Mouse (Mus musculus) adrenal gland, adult 18-20 months (tissue): ENCODE data around the gene Ehd4. TPM values are rescaled to one million over a fixed set of nuclear protein-coding genes. Genes with fewer than 3 reads are reported as not detected.

Source experiments
- DNase-seq, 2 experiments: peaks; one replicate each; pipeline ENCODE4 v3.0.0; 2021 to 2022; ENCODE audit warnings: low spot score in 2 of 2
- total RNA-seq, 2 experiments: library from RNA; stranded (reverse); gene quantifications; 1 replicate in 1 of 2; 2 replicates in 1 of 2; pipeline ENCODE4 v1.2.3; 2021

Ehd4 gene
- total RNA-seq, 2 experiments from 2014 or later, result 34.4 to 39.2 TPM

- DNase-seq, result no peak
Measured at GRCm38 (mm10) chr2:120046486-120047310, 107.7 kb downstream of the Ehd4 start.

- no peak for DNase-seq
Measured at GRCm38 (mm10) chr2:120044676-120045075, 109.7 kb downstream of the Ehd4 start.

DNA sequence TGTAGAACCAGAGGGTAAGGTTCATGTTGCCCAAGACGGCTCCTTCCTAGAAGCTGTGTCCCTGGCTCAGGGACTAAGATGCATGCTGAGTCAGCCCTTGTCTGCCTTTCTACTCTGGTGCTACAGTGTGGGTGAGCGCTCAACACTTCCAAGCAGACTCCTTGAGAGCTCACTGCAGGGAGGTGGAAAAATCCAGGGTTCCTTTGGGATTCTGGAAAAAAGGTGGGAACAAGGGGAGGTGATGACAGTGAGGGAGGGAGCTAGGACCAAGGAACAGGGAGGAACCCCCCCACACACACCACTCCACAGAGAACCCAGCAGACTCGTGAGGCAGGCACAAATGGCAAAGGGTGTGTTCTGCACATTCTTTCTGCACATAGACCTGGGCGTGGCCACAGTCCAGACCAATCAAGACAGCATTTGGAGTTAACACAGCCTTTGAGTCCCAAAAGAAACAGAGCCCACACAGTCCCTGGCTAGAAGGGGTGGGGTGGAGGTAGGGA is 110.3 kb downstream of the Ehd4 start:
- DNase-seq, result no peak

- no peak for DNase-seq
Measured at GRCm38 (mm10) chr2:120040991-120041390, 113.4 kb downstream of the Ehd4 start.

Other genes starting within 250 kb of the Ehd4 start
- gene Mapkbp1, start 181.9 kb downstream of the Ehd4 start, total RNA-seq, result 10 to 100 TPM in 1 of 2 experiments, 1 to 10 TPM in 1; 9.4 to 11.7 TPM
- gene Jmjd7, start 127.1 kb downstream of the Ehd4 start, total RNA-seq, result 1 to 10 TPM; 5.4 to 6.2 TPM
- gene Gm28042, start 127.1 kb downstream of the Ehd4 start, total RNA-seq, result 1 to 10 TPM; 1.5 to 1.7 TPM
- gene Pla2g4b, start 121.2 kb downstream of the Ehd4 start, total RNA-seq, result 1 to 10 TPM; 1.9 to 2.4 TPM
- gene Pla2g4e, start 90.7 kb upstream of the Ehd4 start, total RNA-seq, result under 1 TPM; 0.36 to 0.38 TPM
- under 1 TPM in 1 of 2 experiments, not detected in 1; 0.20 TPM for gene Pla2g4d, start 134.6 kb upstream of the Ehd4 start, total RNA-seq
- gene Pla2g4f, start 159.6 kb upstream of the Ehd4 start, total RNA-seq, result not detected
- gene Vps39, start 198.5 kb upstream of the Ehd4 start, total RNA-seq, result 10 to 100 TPM; 42.9 to 56.6 TPM
- gene Ganc, start 249.3 kb upstream of the Ehd4 start, total RNA-seq, result 10 to 100 TPM; 42.6 to 44.0 TPM
- gene Tmem87a, start 249.5 kb upstream of the Ehd4 start, total RNA-seq, result 10 to 100 TPM; 37.9 to 49.9 TPM